Mouse (Mus musculus) ES-CJ7 (cell line): ENCODE measurements around the gene Rhcg.

Experiments
- DNase-seq: peaks from one replicate; pipeline ENCODE4 v3.0.0; 2011; ENCODE audit warnings: low read depth, low spot score

The Rhcg gene

GRCm38 (mm10) chr7:79617418-79617817, at the start of gene Rhcg:
Gene Rhcg, minus strand, starts transcription at chr7:79617657.
- no peak for DNase-seq

GRCm38 (mm10) chr7:79666690-79667089, 49.2 kb upstream of the Rhcg start:
- DNase-seq: peak; percentile 31

- peak; percentile 85 for DNase-seq
These were observed 43.9 kb upstream of the Rhcg start for GRCm38 (mm10) chr7:79661253-79661890.

GRCm38 (mm10) chr7:79660291-79661150, 43.1 kb upstream of the Rhcg start:
- no peak for DNase-seq

GRCm38 (mm10) chr7:79659578-79660290, 42.3 kb upstream of the Rhcg start, which contains the start of gene Ticrr:
Gene Ticrr, plus strand, starts transcription at chr7:79660196.
- peak; percentile 99 for DNase-seq

- DNase-seq: peak; percentile 95
These were observed 37.1 kb upstream of the Rhcg start for GRCm38 (mm10) chr7:79654586-79654985.

GRCm38 (mm10) chr7:79654185-79654584, 36.7 kb upstream of the Rhcg start:
- DNase-seq: peak; percentile 92

GRCm38 (mm10) chr7:79649005-79649404, 31.5 kb upstream of the Rhcg start:
- peak; percentile 52 for DNase-seq

- no peak for DNase-seq
These were observed 29.8 kb upstream of the Rhcg start for GRCm38 (mm10) chr7:79647233-79647632.

GRCm38 (mm10) chr7:79631773-79632348, 14.4 kb upstream of the Rhcg start:
- peak; percentile 26 for DNase-seq

- no peak for DNase-seq
These were observed 10.9 kb upstream of the Rhcg start for GRCm38 (mm10) chr7:79628271-79628913.

- DNase-seq: no peak
These were observed 8.7 kb upstream of the Rhcg start for GRCm38 (mm10) chr7:79626170-79626569.

GRCm38 (mm10) chr7:79623086-79623485, 5.6 kb upstream of the Rhcg start:
- DNase-seq: peak; percentile 25

- peak; percentile 43 for DNase-seq
These were observed 2.0 kb upstream of the Rhcg start for GRCm38 (mm10) chr7:79619493-79619892.

- DNase-seq: no peak
These were observed 1.5 kb downstream of the Rhcg start for GRCm38 (mm10) chr7:79615941-79616340.

GRCm38 (mm10) chr7:79615008-79615407, 2.4 kb downstream of the Rhcg start:
- DNase-seq: no peak

- no peak for DNase-seq
These were observed 4.1 kb downstream of the Rhcg start for GRCm38 (mm10) chr7:79613314-79613713.

GRCm38 (mm10) chr7:79612783-79613182, 4.7 kb downstream of the Rhcg start:
- peak; percentile 84 for DNase-seq

- no peak for DNase-seq
These were observed 5.6 kb downstream of the Rhcg start for GRCm38 (mm10) chr7:79611901-79612300.

- peak; percentile 77 for DNase-seq
These were observed 10.1 kb downstream of the Rhcg start for GRCm38 (mm10) chr7:79607263-79607921.

GRCm38 (mm10) chr7:79606766-79607165, 10.7 kb downstream of the Rhcg start:
- DNase-seq: no peak
